Mouse (Mus musculus): Measurements from ENCODE around the gene Nr1i3. TPM values are rescaled to one million over a fixed set of nuclear protein-coding genes. Genes with fewer than 3 reads are reported as not detected.
A peak's percentile ranks its signal among the peaks of the same experiment; 100 is the strongest.

The Nr1i3 gene
- total RNA-seq, 1 experiment from 2014 or later, result 1.5 TPM

- no peak for ATAC-seq (replicated peaks in 1 of 2; ENCODE audit: insufficient read depth in 1 of 2, low FRiP score in 2 of 2, low TSS enrichment in 1 of 2, low read depth in 1 of 2, poor library complexity in 2 of 2, severe bottlenecking in 2 of 2)
Measured at GRCm38 (mm10) chr1:171193093-171193840, 20.5 kb upstream of the Nr1i3 start.

DNA sequence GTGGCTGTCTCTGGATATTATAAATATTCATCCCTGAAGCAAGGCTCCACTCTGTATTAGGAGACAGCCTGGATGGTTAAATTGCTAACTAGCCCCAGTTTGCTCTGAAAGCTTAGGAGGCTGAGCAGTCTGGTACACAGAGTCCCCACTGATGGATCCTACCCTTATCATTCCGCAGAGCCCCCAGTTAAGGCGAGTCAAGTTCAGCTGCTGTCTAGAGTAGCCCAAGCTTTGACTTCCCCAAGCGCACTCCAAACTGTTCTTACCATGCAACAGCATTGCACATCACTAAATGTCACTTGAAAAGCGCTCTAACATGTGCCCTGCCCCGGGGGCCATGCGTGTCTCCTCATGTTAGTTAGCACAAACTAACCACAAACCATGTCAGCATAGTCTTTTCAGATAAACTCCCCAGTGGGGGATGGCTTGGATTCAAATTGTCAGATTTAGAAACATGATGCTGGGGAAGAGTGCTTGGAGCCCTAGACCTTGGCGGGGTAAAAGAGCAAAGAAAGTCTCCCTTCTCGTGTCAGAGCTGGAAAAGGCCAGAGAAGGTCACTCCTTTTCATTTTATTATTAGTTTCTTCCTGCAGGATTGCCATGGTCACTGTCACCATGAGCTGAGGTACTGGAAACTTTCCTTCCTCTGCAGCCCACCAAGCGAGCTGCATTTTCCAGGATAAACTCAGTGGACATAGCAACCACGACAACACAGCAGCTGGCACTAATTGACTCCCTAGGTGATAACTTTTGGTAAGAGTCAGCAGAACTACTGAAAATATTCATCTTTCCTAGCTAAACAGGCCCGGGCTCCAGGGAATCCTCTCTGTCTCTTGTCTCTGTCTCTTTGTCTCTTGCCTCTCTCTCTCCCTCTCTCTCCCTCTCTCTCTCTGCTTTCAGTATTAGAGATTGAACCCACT is 19.6 kb upstream of the Nr1i3 start:
- no peak for ATAC-seq (replicated peaks in 1 of 2; ENCODE audit: insufficient read depth in 1 of 2, low FRiP score in 2 of 2, low TSS enrichment in 1 of 2, low read depth in 1 of 2, poor library complexity in 2 of 2, severe bottlenecking in 2 of 2)

GRCm38 (mm10) chr1:171195046-171195822 is 18.5 kb upstream of the Nr1i3 start:
- ATAC-seq (replicated peaks in 1 of 2; ENCODE audit: insufficient read depth in 1 of 2, low FRiP score in 2 of 2, low TSS enrichment in 1 of 2, low read depth in 1 of 2, poor library complexity in 2 of 2, severe bottlenecking in 2 of 2), result 0 out of 4 replicates have a peak, but pooled peaks of 1 of the 2 experiments have one; percentile 33

DNA sequence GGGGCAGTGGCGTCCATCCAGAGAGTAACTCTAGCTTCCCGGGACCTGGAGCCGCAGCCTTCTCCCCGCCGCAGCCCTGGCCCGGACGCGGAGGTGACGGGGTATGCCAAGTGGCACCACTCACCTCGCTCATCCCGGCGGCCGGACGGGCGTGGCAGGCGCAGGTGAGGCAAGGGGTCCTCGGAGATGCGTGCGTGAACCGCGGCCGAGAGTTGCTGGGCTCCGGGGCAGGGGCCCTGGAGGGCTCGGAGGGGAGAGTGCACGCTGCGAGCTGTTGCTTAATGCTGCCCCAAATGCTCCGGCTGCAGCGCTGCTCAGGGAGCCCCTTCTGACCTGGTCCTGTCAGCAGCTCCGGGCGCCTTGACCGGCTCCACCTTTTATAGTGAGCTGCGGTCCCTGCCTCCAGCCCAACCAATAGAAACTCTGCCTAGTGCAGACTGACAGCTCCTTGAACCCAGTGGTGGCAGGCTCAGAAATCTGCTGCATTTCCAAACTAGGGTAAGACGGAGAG is 17.8 kb upstream of the Nr1i3 start, which contains the start of gene Pcp4l1:
TSS of gene Pcp4l1 (minus strand) at position 382 of the 511 bp plus-strand sequence.
- ATAC-seq (replicated peaks in 1 of 2; ENCODE audit: insufficient read depth in 1 of 2, low FRiP score in 2 of 2, low TSS enrichment in 1 of 2, low read depth in 1 of 2, poor library complexity in 2 of 2, severe bottlenecking in 2 of 2), result peak; percentile 97 to 99

DNA sequence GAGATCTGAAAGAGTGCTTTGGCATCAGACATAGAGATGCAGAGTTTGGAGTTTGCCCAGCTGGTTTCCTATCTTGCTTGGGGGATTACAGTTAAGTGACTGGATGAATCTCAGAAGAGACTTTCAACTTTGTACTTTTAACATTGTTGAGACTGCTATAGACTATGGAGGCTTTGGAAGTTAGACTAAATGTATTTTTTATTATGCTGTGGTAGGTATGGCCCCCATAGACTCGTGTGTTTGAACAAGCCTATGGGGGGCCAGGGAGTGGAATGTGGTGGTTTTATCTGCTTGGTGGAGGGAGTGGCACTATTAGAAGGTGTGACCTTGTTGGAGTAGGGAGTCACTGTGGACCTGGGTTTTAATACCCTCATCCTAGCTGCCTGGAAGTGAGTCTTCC is 14.2 kb upstream of the Nr1i3 start:
- ATAC-seq (replicated peaks in 1 of 2; ENCODE audit: insufficient read depth in 1 of 2, low FRiP score in 2 of 2, low TSS enrichment in 1 of 2, low read depth in 1 of 2, poor library complexity in 2 of 2, severe bottlenecking in 2 of 2), result no peak

DNA sequence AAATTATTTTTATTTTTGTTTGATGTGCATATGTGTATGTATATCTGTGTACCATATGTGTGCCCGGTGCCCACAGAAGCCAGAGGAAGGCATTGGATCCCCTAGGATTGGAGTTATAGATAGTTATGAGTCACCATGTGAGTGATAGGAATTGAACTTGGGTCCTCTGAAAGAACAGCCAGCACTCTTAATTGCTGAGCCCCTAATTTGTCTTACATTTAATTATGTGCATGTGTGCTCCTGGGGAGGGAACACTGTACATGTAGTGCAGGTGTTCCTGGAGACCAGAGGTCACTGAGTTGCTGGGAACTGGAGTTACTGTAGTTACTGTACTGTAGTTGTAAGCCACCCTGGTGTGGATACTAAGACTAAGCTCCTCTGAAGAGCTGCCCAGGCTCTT is 13.0 kb upstream of the Nr1i3 start:
- ATAC-seq (replicated peaks in 1 of 2; ENCODE audit: insufficient read depth in 1 of 2, low FRiP score in 2 of 2, low TSS enrichment in 1 of 2, low read depth in 1 of 2, poor library complexity in 2 of 2, severe bottlenecking in 2 of 2), result no peak

- no peak for ATAC-seq (replicated peaks in 1 of 2; ENCODE audit: insufficient read depth in 1 of 2, low FRiP score in 2 of 2, low TSS enrichment in 1 of 2, low read depth in 1 of 2, poor library complexity in 2 of 2, severe bottlenecking in 2 of 2)
Measured at GRCm38 (mm10) chr1:171203471-171204248, 10.1 kb upstream of the Nr1i3 start.

DNA sequence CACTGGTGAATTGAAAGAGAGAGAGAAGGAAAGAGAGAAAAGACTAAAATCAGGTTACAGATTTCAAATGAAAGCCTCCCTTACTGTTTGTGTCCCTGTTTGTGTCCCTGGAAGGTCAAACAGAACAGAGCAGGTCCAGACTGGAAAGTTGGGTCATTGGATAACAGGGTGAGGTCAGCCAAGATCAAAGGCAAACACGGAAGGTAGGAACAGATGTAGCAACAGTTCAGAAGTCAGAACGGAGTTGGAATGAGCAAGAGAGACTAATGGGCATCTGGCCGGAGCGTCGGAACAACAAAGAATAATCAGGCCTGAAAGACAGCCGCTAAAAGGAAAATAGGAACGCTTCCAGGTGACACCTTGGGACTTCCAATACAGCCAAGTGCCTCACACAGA is 9.5 kb upstream of the Nr1i3 start:
- no peak for ATAC-seq (replicated peaks in 1 of 2; ENCODE audit: insufficient read depth in 1 of 2, low FRiP score in 2 of 2, low TSS enrichment in 1 of 2, low read depth in 1 of 2, poor library complexity in 2 of 2, severe bottlenecking in 2 of 2)

DNA sequence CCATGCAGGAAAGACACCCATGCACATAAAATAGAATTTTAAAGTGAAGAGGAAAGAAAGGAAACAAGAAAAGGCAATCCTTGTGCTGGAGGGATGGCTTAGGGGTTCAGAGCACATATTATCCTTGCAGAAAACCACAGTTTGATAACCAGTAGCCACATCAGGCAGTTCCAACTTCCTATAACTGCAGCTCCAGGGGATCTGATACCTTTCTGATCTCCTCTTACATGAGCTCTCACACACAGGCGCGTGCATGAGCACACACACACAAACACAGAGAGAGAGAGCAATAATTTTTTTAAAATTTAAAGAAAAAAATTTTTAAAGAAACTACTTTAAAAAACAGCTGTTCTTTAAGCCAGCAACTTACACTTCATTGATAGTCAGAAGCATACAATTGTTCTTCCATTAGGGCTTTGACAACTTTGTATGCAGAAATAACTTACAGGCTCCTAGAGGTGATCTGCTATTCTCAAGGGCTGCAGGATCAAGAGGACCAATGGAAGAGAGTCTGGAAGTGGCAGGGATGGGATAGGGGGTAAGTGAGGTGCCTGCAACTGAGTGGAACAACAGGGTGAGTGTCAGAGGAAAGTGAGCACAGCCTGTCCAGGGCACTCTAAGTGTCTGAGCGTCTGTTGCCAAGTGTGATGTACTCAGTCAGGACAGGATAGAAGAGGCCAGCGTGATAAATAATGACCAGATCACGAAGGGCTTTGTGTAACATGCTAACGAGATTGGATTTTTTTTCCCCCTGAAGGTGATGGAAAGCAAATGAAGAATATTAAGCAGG is 7.9 kb upstream of the Nr1i3 start:
- ATAC-seq (replicated peaks in 1 of 2; ENCODE audit: insufficient read depth in 1 of 2, low FRiP score in 2 of 2, low TSS enrichment in 1 of 2, low read depth in 1 of 2, poor library complexity in 2 of 2, severe bottlenecking in 2 of 2), result no peak

- no peak; a peak in 1 of 4 replicates for ATAC-seq (replicated peaks in 1 of 2; ENCODE audit: insufficient read depth in 1 of 2, low FRiP score in 2 of 2, low TSS enrichment in 1 of 2, low read depth in 1 of 2, poor library complexity in 2 of 2, severe bottlenecking in 2 of 2)
Measured at GRCm38 (mm10) chr1:171209409-171209808, 4.4 kb upstream of the Nr1i3 start.

DNA sequence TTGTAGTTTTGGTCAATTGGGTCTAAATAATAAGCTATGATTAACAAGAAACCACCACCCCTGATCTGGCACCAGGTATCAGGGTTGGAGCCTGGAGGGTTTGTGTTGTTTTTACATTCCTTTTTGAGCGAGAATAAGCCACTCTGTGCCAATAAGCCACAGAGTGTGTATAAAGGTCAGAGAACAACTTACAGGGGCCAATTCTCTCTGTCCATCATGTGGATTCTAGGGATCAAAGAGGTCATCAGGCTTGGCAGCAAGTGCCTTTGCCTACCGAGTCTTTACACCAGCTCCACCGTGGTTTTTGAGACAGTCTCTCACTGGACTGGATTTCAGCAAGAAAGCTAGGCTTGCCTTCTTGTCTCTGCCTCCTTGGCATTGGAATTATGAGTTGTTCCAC is 916 bp upstream of the Nr1i3 start:
- no peak for ATAC-seq (replicated peaks in 1 of 2; ENCODE audit: insufficient read depth in 1 of 2, low FRiP score in 2 of 2, low TSS enrichment in 1 of 2, low read depth in 1 of 2, poor library complexity in 2 of 2, severe bottlenecking in 2 of 2)

DNA sequence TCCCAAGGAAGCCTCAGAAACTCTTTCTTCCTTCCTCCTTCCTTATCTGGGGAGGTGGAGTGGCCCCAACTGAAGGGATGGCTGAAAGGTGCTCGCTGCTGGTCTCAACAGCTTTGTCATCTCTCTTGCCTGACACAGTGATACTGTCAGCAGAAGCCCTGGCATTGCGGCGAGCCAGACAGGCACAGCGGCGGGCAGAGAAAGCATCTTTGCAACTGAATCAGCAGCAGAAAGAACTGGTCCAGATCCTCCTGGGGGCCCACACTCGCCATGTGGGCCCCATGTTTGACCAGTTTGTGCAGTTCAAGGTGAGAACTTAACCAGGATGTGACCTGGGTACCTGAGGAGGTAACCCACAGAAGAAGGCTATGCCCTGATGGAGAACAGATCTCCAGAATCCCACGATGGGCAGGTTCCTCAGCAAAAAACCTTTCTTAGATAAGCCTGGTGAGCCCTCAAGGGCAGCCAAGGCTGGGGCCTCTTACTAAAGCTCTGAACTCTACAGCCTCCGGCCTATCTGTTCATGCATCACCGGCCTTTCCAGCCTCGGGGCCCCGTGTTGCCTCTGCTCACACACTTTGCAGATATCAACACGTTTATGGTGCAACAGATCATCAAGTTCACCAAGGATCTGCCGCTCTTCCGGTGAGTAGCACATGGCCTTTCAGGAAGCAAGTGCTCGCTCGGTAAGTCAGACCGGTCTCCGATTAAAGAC is 2.6 kb downstream of the Nr1i3 start:
- no peak for ATAC-seq (replicated peaks in 1 of 2; ENCODE audit: insufficient read depth in 1 of 2, low FRiP score in 2 of 2, low TSS enrichment in 1 of 2, low read depth in 1 of 2, poor library complexity in 2 of 2, severe bottlenecking in 2 of 2)

- peak in 1 of 2 experiments; percentile 22; a peak in 1 of 4 replicates for ATAC-seq (replicated peaks in 1 of 2; ENCODE audit: insufficient read depth in 1 of 2, low FRiP score in 2 of 2, low TSS enrichment in 1 of 2, low read depth in 1 of 2, poor library complexity in 2 of 2, severe bottlenecking in 2 of 2)
Measured at GRCm38 (mm10) chr1:171220871-171221270, 7.1 kb downstream of the Nr1i3 start.

- ATAC-seq (replicated peaks in 1 of 2; ENCODE audit: insufficient read depth in 1 of 2, low FRiP score in 2 of 2, low TSS enrichment in 1 of 2, low read depth in 1 of 2, poor library complexity in 2 of 2, severe bottlenecking in 2 of 2), result no peak
Measured at GRCm38 (mm10) chr1:171221281-171222193, 7.8 kb downstream of the Nr1i3 start.

Measured in hematopoietic stem cell, adult 5-6 weeks (primary cell).